Mouse (Mus musculus) yolk sac, embryonic 10.5 days (tissue): ENCODE results near the gene Mtmr11.
"Not testable (repeated sequence)": the region's sequence is repeated elsewhere in the genome, so short reads cannot be mapped to it uniquely, and the experiment has no call there.

ENCODE experiments used
- DNase-seq: peaks from one replicate; pipeline ENCODE4 v3.0.0-alpha.2; 2017; ENCODE audit warnings: low spot score

Mtmr11 gene

DNA sequence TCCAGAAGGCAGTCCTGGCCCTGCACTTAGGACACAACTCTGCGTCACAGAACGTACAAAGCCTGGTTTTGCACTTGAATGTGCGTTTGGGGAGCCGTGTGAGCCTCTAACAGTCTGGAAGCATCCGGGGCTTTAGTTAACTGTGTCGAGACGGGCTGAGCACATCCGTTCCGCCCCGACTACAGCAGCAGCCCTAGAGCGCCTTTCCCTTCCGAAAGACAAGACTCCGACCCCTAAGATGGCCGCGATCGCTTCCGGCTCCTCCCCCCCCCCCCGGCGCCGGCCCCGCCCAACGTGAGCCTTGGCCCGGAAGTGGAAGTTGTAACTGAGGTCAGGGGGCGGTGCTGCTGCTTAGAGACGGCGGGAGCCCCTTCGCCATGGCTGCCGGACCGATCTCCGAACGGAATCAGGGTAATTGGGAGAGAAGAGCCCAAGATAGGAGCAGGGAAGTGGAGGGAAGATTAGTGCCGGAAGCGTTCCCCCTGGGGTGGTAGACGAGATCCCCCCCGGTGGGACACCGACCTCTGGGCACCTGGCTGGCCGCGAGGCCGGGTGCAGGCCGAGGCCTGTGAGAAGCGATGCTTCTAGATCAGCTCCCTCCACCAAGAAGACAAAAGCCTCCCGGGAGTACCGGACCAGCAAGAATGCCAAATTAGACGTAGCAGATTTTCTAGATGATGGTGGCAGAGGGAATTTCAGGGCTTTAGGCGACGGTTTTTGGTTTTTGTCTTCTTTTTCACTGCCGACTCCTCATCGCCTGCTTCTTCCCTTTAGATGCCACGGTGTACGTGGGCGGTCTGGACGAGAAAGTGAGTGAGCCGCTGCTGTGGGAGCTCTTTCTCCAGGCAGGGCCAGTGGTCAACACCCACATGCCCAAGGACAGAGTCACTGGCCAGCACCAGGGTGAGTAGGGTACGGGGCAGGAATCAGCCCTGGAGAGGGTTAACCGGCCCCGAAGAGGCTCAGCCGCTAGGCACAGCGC lies 10.7 kb downstream of the Mtmr11 start, which contains the start of gene Sf3b4:
Gene Sf3b4, plus strand, starts transcription at position 136 of the 982 bp plus-strand sequence.
- DNase-seq, result peak; percentile 97

DNA sequence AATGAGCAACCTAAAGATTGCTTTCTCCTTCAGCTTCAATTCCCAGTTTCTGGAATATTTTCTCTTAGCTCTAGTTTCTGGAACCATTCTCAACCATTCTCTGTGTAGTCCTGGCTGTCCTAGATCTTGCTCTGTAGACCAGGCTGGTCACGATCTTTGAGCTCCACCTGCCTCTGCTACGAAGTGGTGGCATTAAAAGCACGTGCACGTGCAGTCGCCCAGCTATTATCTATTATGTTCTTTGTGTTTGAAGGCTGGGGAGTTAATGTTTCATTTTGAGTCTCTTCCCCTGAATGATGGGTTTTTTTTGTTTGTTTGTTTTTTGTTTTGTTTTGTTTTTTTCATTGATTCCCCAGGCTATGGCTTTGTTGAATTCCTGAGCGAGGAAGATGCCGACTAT lies 11.4 kb downstream of the Mtmr11 start:
- DNase-seq, result no peak

DNA sequence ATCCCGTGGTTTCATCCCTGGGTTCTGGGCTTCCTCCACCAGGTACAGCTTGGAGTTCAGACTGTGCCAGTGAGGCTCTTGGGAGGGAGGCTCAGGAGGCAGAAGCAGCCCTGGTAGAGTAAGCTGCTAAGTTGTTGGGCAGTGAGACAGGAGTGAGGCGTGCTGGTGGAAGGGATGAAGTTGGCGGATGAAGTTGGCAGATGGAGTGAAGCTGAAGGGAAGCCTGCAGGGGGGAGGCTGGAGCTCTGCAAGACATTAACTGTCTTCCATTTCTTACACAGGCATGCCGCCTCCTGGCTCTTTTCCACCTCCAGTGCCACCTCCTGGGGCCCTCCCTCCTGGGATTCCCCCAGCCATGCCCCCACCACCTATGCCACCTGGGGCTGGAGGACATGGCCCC lies 12.2 kb downstream of the Mtmr11 start:
- not testable (repeated sequence) for DNase-seq

DNA sequence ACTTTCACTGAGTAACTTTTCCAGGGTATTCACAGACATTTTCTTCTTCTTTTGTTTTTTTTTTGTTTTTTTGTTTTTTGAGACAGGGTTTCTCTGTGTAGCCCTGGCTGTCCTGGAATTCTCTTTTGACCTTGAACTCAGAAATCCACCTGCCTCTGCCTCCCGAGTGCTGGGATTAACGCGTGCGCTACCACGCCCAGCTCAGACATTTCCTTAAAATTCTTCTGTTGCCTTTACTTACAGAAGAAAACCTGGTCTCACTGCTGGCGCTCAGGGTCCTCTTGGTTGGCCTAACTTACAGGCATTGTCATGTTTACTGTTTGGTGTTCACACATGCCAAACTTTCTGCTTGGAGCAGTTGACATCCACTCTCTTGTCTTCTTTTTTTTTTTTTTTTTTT lies 13.4 kb downstream of the Mtmr11 start:
- DNase-seq, result no peak

DNA sequence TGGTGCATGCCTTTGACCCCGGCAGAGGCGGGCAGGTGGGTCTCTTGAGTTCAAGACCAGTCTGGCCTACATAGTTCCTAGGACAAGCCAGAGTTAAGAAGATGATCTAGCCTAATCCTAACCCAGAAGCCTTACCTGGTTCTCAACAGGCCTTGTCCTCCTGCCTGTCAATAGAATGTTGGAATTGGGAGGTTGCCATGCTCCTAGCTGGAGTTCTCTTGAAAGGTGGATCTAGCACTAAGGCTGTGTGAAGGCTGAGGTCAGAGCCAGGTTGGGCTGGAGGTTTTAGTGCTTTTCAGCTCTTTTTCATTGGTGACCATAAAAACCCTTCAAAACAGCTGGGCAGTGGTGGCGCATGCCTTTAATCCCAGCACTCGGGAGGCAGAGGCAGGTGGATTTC lies 16.6 kb downstream of the Mtmr11 start:
- DNase-seq, result no peak

DNA sequence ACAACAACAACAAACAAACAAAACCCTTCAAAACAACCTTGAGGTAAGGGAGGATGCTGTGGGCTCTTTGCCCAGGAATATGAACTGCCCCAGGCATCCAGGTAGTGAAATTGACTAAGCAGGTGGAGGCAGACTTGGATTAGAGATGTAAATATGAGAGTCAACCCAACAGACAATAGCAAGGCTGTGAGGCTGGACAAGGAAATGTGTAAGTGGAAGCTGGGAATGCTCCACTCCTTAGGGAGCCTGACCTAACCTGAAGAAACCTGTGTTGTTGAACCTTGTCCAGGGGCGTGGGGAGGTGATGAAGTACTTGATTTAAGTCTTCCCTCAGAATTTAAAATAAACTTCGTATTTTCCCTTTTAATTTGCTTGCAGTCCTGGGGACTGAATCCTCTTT lies 17.1 kb downstream of the Mtmr11 start:
- DNase-seq, result no peak

DNA sequence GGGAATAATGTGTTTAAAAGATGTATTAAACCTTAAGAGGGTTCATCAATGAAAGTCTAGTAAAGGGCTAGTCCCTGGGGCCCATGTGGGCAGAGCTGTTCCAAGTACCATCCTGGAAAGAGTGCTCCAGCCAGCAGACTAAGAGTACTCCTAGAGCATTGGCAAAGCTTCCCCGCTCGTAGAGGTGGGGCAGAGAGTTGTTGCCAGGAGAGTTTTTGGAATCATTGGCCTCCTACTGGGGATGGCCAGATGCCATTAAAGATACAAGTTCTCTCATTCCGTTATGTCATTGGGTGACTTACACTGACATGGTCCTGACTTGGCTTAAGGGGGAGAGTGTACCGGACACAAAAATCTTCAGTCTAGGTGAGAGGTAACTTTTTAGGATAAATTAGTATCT lies 17.7 kb downstream of the Mtmr11 start:
- no peak for DNase-seq

DNA sequence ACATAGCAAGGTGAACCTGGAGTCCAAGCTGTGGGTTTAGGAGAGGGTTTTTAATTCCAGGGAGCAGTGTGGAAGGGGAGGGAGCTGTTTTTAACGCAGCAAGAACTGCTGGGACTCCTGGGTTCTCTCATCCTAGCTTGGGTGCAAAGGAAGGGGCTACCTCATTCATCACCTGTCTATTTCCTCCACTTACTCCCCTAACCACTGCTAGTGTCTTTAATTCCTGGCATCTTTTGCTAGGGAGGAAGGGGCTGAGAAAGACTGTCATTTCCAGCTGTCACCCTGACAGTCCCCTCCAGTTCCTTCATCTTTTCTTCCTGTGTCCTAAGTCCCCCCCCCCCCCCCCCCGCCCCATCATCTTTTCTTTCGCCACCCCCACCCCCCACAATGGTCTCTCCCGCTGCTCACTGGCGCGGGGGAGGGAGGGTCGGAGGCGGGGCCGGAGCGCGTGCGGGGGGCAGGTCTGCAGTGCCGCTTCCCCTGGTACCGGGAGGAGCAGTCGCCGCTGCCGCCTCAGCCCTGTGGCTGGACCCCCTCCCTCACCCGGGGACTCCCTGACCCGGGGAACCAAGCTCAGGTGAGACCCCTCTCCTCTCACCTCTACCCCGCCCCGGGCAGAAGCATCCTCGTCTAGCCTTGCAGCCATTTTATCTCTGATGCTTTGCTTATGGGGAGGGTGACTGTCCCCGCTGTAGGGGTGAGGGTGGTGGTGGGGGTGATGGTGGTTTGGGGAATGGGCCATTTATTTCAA lies 19.1 kb downstream of the Mtmr11 start, which contains the start of gene Sv2a:
Gene Sv2a, plus strand, starts transcription at position 425 of the 751 bp plus-strand sequence.
- DNase-seq, result peak; percentile 34

DNA sequence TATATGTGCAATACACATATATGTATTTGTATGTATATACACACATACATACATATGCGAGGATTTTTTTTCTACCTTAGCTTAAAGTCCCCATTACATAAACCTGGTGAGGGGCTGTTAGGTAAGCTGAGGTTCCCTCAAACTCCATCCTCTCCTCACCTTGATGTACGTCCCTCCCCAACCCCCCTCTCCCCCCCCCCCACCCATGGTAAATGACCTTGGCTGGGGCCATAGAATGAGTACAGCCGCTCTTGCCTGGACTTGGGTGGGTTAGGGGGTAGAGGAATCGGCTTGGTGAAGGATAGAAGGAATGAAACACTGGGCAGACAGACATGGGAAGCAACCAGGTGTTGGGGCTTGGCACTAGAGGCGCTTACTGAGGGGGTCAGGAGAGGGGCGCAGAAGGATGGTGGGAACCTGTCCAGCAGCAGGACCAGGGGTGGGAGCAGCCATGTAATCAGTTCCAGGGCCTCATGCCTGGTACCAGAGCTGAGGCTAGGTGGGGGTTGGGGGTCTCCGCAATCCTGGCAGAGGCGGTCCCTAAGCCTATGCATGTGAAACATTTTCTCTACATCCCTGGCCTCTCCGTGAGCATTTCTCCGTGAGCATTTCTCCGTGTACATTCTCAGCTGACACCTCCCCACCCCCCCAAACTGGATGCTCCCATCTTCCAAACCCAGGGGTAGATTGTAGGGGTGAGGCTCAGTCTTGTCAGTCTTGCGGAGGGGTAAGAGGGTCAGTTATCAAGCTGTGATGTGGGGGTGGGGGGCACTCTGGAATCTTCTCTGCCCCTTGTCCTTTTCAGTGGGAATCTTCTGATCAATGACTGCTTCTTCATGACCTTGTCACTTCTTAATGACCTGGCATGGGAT lies 19.9 kb downstream of the Mtmr11 start:
- no peak for DNase-seq

DNA sequence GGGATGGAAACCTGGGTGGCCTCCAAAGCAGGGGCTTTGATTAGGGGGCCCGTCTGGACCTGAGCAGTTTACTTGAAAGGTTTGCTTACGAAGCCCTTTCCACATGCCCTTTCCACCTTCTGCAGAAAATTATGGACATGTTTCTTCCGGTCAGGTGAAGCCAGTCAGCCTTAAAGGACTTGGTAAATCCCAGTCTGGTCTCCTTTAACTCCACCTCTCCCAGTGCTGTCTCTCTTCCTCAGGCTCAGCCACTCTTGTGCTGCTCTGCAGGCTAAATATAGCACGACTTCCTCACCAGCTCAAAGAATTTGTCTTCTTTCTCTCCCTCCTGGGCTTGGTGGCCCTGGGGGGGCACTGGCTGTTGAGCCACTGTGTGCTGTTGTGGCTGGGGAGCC lies 20.6 kb downstream of the Mtmr11 start:
- no peak for DNase-seq

DNA sequence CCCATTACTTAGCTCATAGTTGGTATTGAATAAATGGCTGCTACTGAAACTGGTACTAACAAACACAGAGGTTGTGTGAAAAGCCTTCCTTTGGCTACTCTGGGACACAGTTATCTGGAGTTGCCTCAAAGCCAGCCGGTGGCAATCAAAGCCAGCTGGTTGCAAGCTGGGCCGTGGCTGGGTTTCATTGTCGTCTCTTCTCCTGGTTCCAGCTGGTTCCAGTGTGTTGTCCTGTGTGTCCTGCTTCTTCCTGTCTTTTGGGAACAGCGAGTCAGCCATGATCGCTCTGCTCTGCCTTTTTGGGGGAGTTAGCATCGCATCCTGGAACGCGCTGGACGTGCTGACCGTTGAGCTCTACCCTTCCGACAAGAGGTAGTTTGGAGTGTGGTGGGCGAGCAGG lies 31.2 kb downstream of the Mtmr11 start:
- no peak for DNase-seq

DNA sequence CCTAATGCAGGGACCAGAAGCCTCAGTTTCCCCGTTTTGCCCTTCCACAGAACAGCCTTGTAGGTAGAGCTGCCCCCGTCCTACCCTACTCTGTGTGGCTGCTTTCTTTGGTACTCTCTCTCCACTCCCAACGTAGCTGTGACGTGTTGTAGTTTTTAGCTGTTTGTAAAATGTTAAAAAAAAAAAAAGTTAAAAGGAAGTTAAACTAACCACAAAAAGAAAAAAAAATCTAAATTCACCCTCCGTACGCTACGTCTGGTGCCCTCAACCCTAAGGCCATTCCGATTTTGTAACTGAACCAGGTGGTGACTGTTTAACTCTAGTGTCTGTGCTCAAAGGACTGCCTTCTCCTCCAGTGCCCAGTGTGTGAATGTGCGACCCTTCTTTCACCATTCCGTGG lies 33.2 kb downstream of the Mtmr11 start:
- DNase-seq, result no peak

DNA sequence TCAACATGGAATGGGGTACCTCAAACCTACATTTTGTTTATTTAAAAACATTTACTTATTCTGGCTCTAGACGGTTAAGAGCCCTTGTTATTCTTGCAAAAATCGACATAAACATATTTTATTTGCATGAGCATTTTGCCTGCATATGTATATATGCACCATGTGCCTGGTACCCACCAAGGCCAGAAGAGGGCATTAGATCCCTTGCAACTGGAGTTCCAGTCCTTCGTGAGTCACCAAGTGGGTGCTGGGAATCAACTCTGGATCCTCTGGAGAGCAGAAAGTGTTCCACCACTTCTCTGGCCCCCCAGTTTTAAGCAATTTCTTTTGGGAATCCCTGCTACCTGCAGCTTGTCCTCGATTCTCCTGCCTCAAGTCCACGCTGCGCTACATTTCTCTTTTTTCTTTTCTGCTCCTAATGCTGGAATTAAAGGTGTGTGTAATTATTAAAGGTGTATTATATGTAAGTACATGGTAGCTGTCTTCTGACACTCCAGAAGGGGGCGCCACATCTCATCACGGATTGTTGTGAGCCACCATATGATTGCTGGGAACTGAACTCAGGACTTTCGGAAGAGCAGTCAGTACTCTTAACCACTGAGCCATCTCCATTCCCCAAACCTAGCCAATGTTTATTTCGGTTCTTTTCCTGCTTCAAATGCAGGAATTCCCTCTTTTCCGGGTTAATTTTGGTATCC lies 34.0 kb downstream of the Mtmr11 start:
- no peak for DNase-seq

DNA sequence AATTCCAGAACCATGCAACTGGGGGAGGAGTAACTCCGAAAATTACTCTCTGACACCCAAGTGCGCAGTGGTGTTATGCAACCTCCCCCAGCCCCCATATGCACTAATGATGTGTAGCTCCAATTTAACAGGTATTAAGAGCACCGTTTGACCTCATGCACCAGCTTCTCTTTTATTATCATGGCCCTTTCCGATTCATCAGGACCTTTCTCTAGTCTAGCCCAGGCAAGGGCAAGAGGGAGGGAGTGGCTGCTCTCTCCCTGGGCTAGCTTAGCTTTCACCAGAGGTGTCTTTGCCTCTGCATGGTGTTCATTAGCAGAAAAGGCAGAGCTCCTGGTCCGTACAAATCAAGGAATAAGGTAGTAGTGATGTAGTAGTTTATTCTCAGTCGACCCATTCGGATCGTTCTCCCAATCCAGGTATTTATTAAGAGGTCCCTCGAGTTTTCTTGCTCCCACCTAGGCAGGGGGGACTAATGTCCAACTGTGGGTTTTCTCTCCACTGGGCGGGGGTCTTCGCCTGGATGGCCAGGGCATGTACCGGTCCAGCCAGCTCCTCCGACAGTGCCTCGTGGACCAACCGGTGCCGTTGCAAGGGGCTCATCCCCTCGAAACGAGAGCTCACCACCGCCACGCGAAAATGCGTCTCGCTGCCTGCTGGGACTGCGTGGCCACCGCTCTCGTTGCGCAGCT lies 34.8 kb downstream of the Mtmr11 start:
- no peak for DNase-seq

DNA sequence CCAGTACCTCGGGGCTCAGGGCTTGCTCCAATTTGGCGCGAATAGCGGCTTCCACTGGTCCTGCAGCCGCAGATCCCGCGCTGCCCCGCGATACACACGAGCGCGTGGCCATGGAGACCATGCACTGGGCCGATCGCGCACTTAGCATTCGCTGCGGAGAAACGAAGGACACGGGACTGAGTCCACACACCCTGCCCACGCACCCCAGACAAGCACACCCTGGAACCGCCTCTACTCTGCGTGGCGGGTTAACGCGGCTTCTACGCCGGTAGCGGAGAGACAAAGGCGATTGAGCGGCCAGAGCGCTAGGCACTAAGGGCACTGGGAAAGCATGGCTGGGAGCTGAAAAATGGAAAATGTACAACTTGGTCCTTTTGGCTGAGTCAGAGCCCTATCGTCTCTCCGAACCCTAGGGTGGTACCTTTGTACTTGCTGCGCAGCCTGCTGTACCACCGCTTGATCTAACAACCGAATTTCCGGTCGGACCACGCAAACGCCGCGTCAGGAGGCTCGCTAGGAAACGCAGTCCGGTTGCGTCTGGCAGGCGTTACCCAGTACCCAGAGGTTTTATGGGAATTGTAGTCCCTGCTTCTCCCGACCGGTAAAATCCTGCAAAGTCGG lies 35.4 kb downstream of the Mtmr11 start:
- peak; percentile 89 for DNase-seq

DNA sequence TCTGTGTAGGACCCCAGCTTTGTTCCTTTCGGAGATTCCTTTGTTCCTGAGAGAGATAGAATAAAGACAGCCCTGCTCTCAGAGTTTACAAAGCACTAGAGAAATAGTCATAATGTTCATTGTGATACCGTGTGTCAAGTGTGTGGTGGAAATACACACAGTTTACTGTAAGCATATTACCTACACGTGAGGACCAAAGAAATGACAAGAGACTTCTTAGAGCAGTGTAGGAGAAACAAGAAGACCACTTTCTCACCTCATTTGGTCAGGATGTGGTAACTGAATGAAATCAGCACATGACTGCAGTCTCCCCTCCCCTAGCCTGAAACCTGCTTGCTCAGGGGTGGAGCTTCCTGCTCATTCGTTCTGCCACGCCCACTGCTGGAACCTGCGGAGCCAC lies 36.4 kb downstream of the Mtmr11 start:
- peak; percentile 59 for DNase-seq

DNA sequence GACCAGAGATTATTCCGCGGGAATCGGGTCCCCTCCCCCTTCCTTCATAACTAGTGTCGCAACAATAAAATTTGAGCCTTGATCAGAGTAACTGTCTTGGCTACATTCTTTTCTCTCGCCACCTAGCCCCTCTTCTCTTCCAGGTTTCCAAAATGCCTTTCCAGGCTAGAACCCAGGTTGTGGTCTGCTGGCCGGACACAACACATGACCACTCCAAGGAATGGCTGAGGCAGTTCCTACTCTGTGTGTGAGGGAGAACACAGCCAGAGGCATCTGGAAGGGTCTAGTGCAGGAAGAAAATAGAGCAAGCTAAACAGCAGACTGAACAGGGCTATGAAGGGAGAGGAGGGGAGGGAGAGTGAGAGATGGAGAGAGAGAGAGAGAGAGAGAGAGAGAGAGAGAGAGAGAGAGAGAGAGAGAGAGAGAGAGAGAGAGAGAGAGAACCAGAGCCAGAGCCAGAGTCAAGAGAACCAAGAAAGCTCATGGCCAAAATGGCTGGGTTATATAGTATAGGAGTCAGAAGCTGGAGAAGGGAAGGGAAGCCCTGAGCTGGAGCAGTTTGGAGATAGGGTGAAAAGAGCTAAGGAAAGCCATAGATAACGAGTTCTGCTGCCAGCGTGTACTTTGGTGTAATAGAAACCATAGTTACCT lies 36.9 kb downstream of the Mtmr11 start:
- DNase-seq, result peak; percentile 13

DNA sequence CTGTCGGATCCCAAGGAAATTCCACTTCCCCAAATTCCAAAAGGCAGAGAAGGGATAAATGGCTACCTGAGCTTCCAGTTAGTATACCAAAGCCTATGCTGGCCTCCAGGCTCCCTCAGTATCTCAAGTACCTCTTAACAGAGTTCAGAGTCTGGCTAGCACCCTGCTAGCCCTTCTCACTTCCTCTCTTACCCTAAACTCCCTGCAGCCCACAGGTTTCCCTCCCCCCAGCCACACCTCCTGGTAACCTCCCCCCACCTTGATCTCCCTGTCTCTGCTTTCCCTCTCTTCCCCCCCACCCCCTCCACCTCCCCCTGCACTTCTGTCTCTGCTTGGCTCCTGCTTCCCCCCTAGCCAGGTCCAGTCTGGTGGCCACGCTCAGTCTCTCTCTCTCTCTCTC lies 37.9 kb downstream of the Mtmr11 start:
- DNase-seq, result no peak

DNA sequence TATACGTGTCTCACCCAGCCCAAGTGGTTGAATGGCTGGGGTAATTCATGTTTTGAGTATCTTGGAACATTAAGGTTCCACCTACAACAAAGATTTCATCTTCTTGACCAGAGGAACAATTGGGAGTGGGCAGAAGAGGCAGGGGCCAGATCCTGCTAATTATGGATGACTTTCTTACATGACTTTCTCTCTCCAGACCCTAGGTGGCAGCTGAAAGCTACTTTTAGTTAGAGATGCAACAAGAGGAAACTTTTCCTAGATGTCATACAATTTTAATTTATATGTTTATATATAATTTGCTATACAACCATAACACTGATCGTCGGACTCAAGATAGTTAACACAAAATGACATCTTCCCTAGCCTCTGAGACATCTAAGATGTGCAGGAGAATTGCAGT lies 46.0 kb downstream of the Mtmr11 start:
- no peak for DNase-seq

DNA sequence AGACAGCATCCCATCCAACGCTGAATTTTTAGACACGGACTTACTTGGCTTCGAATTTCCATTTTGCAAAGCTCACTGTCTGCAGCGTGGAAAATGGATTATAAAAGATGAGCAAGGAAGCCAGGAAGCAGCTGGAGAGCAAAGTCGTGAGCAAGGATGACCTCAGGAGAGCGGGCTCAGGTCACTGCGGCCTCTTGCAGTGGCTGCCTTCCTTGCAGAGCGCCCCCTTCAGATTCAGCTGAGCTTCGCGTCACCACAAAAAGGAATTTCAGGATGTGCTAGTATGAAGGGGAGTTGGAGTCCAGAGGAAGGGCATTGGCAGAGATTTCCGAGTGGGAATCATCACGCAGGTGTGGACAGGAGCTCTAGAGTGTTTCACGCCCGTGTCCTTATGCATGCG lies 47.4 kb downstream of the Mtmr11 start:
- no peak for DNase-seq
